Mouse (Mus musculus) G1E (cell line): ENCODE data around the gene Ppm1h. TPM values are rescaled to one million over a fixed set of nuclear protein-coding genes. Genes with fewer than 3 reads are reported as not detected.

ENCODE experiments used
- ATAC-seq: 2 replicates; pipeline ENCODE4 v1.8.0; 2016; ENCODE audit warnings: mild to moderate bottlenecking; ENCODE audit not compliant: insufficient number of reproducible peaks, poor library complexity, low FRiP score, severe bottlenecking; ENCODE audit errors: extremely low read depth
- DNase-seq: peaks from one replicate; pipeline ENCODE4 v3.0.0; 2012; ENCODE audit warnings: low spot score
- H3K27me3 ChIP-seq: 2 replicates; pipeline ENCODE4 v1.6.1; 2012; ENCODE audit warnings: mild to moderate bottlenecking, low read length, inconsistent platforms; ENCODE audit not compliant: insufficient read depth
- H3K36me3 ChIP-seq: replicated peaks from 2 replicates; pipeline ENCODE3; 2012; ENCODE audit warnings: mild to moderate bottlenecking, inconsistent platforms
- H3K4me1 ChIP-seq: 2 replicates; pipeline ENCODE4 v1.6.1; 2012; ENCODE audit warnings: low read depth, low read length, inconsistent platforms, mixed read lengths; ENCODE audit not compliant: insufficient read depth
- H3K4me3 ChIP-seq: 2 replicates; pipeline ENCODE4 v1.5.1; 2012; ENCODE audit warnings: low read depth, mild to moderate bottlenecking, inconsistent platforms, low read length, moderate library complexity, mixed read lengths
- H3K9me3 ChIP-seq: replicated peaks from 2 replicates; pipeline ENCODE4 v1.6.1; 2012; ENCODE audit warnings: inconsistent platforms
- CTCF ChIP-seq: IDR thresholded peaks from 2 replicates; pipeline ENCODE4 v1.5.1; 2012; ENCODE audit warnings: low read depth, low read length, inconsistent platforms, mixed read lengths
- GATA1 ChIP-seq: IDR thresholded peaks from 2 replicates; pipeline ENCODE4 v1.6.1; 2012; ENCODE audit warnings: borderline replicate concordance, low read length, inconsistent platforms, mixed read lengths
- GATA2 ChIP-seq: IDR thresholded peaks from 2 replicates; pipeline ENCODE4 v1.6.1; 2012; ENCODE audit warnings: low read depth, low read length, inconsistent platforms, borderline replicate concordance
- POLR2AphosphoS5 ChIP-seq: IDR thresholded peaks from 2 replicates; pipeline ENCODE4 v1.6.1; 2012; ENCODE audit warnings: low read depth, low read length, inconsistent platforms; ENCODE audit not compliant: insufficient replicate concordance
- TAL1 ChIP-seq: conservative IDR thresholded peaks from 2 replicates; pipeline ENCODE4 v1.6.1; 2012; ENCODE audit warnings: low read depth, low read length, inconsistent platforms, mixed read lengths
- polyA plus RNA-seq: library from polyadenylated mRNA; stranded (reverse); fragments of >175 nt; gene quantifications from 2 replicates; pipeline ENCODE4 v1.2.3, GENCODE M21; 2012
- total RNA-seq, 2 experiments: library from RNA; stranded (forward) in 1 of 2; stranded (reverse) in 1 of 2; fragments of 200-1000 nt in 1 of 2; fragments of >200 nt in 1 of 2; fragmentation: Nextera tagmentation in 1 of 2; gene quantifications; 2 replicates each; pipeline ENCODE4 v1.2.3; 2014 to 2017

Ppm1h gene
- total and polyA plus RNA-seq, 3 experiments: 0.27 TPM; not detected in 2

DNA sequence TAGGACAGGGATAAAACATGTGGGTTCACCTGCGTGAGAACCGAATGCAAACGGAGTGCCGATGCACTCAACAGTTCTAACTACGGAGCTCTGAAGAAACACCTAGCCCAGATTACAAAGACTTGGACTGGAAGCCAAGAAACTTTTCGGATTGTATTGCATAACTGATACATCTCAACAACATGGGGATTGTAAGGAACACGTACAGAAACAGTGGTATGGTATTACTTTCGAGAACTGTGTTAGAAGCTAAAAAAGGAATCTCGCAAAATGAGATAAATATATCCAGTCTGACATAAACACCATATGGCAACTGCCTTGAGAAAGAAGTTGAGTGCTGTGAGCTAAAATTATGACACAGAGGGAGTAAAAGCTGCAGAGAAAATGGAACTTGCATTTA is 311.4 kb downstream of the Ppm1h start:
- peaks cover 38% of the 10 kb centered on the region for H3K36me3 ChIP-seq
- DNase-seq (no peak), ATAC-seq (no peak)
- H3K4me1 ChIP-seq: peaks cover 22% of the 10 kb centered on the region
- no peaks in the 10 kb centered on the region for H3K27me3 ChIP-seq
- no peak overlapping the region for H3K4me3 ChIP-seq
- TF ChIP-seq GATA1 (no peak), TAL1 (no peak)
- H3K9me3 ChIP-seq: no peaks in the 10 kb centered on the region

DNA sequence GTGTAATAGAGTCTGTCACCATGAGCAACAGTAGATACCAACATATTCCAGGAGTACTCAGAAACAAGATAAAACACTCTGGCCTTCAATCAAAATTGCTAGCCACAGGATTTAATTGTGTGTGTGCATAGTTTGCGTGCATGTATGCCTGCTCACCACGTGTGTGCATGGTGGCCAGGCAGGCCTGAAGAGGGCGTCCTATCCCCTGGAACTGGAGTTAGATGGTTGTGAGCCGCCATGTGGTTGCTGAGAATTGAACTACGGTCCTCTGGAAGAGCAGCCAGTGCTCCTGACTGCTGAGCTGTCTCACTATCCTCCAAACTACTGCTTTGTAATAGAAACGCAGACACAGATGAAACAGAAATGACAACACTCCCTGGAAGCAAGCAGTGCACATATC is 312.0 kb downstream of the Ppm1h start:
- no peak for TF ChIP-seq TAL1
- Histone ChIP-seq H3K27me3 (no peaks in the 10 kb centered on the region), H3K4me3 (no peak overlapping the region), H3K36me3 (peaks cover 43% of the 10 kb centered on the region), H3K9me3 (no peaks in the 10 kb centered on the region), H3K4me1 (peaks cover 22% of the 10 kb centered on the region)
- ATAC-seq (no peak), DNase-seq (no peak)

DNA sequence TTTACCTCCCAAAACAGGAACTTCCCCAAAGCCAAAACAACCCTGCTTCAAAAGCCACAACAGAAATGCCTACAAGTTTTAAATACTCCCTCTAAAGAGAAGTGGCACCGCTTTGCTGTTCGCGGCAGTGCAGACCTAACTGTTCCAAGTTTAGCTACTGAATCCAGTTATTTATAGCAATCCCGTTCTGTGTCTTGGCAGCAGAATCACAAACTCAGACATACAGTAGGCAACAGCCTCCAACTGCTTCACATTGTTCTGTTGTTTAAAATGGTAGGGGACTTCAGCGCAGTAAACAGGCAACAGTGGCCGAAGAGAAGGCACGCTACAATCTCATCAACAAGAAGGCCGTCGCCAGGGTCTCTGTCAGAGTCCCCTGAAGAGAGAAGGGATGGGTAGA is 312.5 kb downstream of the Ppm1h start:
- H3K27me3 ChIP-seq: no peaks in the 10 kb centered on the region
- peaks cover 48% of the 10 kb centered on the region for H3K36me3 ChIP-seq
- peaks cover 22% of the 10 kb centered on the region for H3K4me1 ChIP-seq
- ATAC-seq (no peak), DNase-seq (no peak)
- no peak overlapping the region for H3K4me3 ChIP-seq
- TF ChIP-seq CTCF (no peak), GATA2 (no peak), POLR2AphosphoS5 (no peak), TAL1 (no peak), GATA1 (no peak)
- H3K9me3 ChIP-seq: no peaks in the 10 kb centered on the region

DNA sequence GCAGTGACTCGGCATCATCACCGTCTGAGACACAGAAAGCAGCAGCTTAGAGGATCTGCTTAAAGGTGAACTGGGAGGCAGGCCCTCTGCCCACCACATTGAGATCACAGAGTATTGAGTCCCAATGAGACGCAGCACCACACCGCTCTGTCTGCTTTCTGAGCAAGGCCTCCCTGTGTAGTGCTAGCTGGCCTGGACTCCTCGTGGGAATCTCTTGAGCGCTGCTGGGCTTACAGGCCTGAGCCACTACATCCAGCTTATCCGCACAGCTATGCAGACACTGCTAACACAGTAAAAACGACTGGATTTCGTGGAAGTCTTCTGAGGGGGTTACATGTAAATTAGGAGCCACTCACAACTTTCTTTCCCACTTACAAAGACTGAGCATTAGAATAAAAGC is 313.1 kb downstream of the Ppm1h start:
- H3K4me3 ChIP-seq: no peak overlapping the region
- H3K4me1 ChIP-seq: peaks cover 21% of the 10 kb centered on the region
- ATAC-seq (no peak), DNase-seq (no peak)
- no peaks in the 10 kb centered on the region for H3K27me3 ChIP-seq
- TF ChIP-seq GATA1 (no peak), POLR2AphosphoS5 (no peak), GATA2 (no peak), TAL1 (no peak), CTCF (no peak)
- H3K9me3 ChIP-seq: no peaks in the 10 kb centered on the region
- H3K36me3 ChIP-seq: peaks cover 52% of the 10 kb centered on the region

DNA sequence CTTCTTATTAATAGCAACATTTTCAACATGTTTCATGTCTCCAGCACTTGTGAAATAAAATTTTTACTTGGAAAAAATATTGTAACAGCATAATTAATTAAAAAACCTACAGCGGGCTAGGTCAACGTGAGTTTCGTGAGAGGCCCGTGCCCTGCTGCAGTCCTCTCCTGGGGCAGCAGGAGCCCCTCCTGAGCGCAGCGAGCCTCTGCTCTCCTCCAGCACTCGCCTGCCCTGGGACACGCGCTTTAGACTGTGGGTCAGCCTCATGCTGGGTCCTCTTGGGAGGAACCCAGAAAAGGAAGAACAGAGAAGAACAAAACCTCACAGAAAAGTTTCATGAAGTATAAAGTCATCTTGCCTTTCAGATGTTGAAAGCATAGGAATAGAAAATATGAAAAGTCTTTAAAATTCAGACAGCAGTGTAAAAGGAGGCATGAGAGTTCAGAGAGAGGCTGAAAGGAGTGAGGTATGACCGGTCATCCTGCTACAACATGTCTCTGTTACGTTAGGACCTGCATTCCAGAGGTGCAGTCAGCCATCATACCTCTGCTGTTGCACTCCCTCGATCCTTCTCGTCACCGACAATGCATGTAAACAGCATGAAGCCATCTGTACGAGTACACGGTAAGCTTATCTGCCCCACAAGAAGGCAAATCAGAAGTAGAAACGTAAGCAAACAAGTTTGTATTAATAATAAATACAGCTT is 316.0 kb downstream of the Ppm1h start:
- no peak for DNase-seq
- H3K36me3 ChIP-seq: peaks cover 77% of the 10 kb centered on the region

More for the DNA sequence above, 316.0 kb downstream of the Ppm1h start:
- Histone ChIP-seq H3K4me3 (no peak overlapping the region), H3K27me3 (no peaks in the 10 kb centered on the region), H3K4me1 (peaks cover 3% of the 10 kb centered on the region), H3K9me3 (no peaks in the 10 kb centered on the region)
- no peak for ATAC-seq
- TF ChIP-seq TAL1 (no peak), GATA1 (no peak), CTCF (no peak), POLR2AphosphoS5 (no peak), GATA2 (no peak)

Other genes with a start within 250 kb of the Ppm1h start
- not detected in 2 replicates for gene Avpr1a, start 230.3 kb upstream of the Ppm1h start, total RNA-seq (2014; fragmentation: Nextera tagmentation)
- 0.05 and 0.17 TPM in 2 replicates for gene Avpr1a, start 230.3 kb upstream of the Ppm1h start, total RNA-seq (2017)
- not detected in 2 replicates for gene Avpr1a, start 230.3 kb upstream of the Ppm1h start, polyA plus RNA-seq